22 mouse cellular contexts compared by ENCODE assay signal in genomic region chr3:56157864-56158263, GRCm38 (mm10). TPM values are rescaled to one million over a fixed set of nuclear protein-coding genes. Genes with fewer than 3 reads are reported as not detected.
DNase-seq lines count a peak whose midpoint lies in the region; ATAC-seq lines count a peak whose summit lies in the region.
"Had no signal": no experiment of that assay in that cellular context is flagged by ENCODE, and none has a peak within 500 bp of the region (broad histone marks: within the 10 kb centered on the region; RNA-seq: fewer than 3 reads in every experiment).

No protein-coding gene starts in this region.

- H3K4me2 ChIP-seq in hindbrain, embryonic 13.5 days = no peak overlapping the region
- no peak overlapping the region for H3K4me2 ChIP-seq in hindbrain, embryonic 12.5 days (replicated peaks)
- no peak overlapping the region for H3K4me2 ChIP-seq in midbrain, embryonic 15.5 days
- H3K4me2 ChIP-seq in midbrain, embryonic 11.5 days = no peak overlapping the region
- H3K4me2 ChIP-seq in neural tube, embryonic 15.5 days = no peak overlapping the region
- H3K4me2 ChIP-seq: embryonic facial prominence, embryonic 13.5 days; forebrain, embryonic 13.5 days; heart, embryonic 11.5 days; hindbrain, embryonic 15.5 days; intestine, embryonic 15.5 days had no signal

- DNase-seq in midbrain, embryonic 11.5 days (ENCODE audit: low spot score, missing footprints) = no peak
- DNase-seq in embryonic facial prominence, embryonic 10.5 days (ENCODE audit: low spot score) = no peak
- DNase-seq: adrenal gland, adult 2 months; adrenal gland, postnatal 14 days; cerebellum, adult 11 months; cerebellum, adult 2 months; cerebellum, adult 9-11 months; cerebellum, postnatal 25 days; forebrain, postnatal 0 days; gastrocnemius, postnatal 14 days; heart, adult 11 months had no signal

- 100% methylated on average over 2 of the region's 2 CpGs for WGBS in hindbrain, embryonic 13.5 days
- WGBS in hindbrain, embryonic 12.5 days = 96% methylated on average over 2 of the region's 2 CpGs
- 92% methylated on average over 2 of the region's 2 CpGs for WGBS in midbrain, embryonic 15.5 days
- 95% methylated on average over 2 of the region's 2 CpGs for WGBS in midbrain, embryonic 11.5 days
- 85% methylated on average over 2 of the region's 2 CpGs for WGBS in embryonic facial prominence, embryonic 10.5 days
- WGBS in neural tube, embryonic 15.5 days = 96% methylated on average over 2 of the region's 2 CpGs

- no peaks in the 10 kb centered on the region for H3K9me3 ChIP-seq in hindbrain, embryonic 13.5 days
- H3K9me3 ChIP-seq in hindbrain, embryonic 12.5 days (replicated peaks) = no peaks in the 10 kb centered on the region
- H3K9me3 ChIP-seq in midbrain, embryonic 15.5 days = no peaks in the 10 kb centered on the region
- no peaks in the 10 kb centered on the region for H3K9me3 ChIP-seq in midbrain, embryonic 11.5 days (ENCODE audit: control insufficient read depth, low read length)
- H3K9me3 ChIP-seq in embryonic facial prominence, embryonic 10.5 days = no peaks in the 10 kb centered on the region
- H3K9me3 ChIP-seq in neural tube, embryonic 15.5 days (replicated peaks) = no peaks in the 10 kb centered on the region
- H3K9me3 ChIP-seq: forebrain, embryonic 13.5 days; hindbrain, embryonic 15.5 days; intestine, embryonic 15.5 days had no signal

- H3K36me3 ChIP-seq in hindbrain, embryonic 13.5 days = no peaks in the 10 kb centered on the region
- H3K36me3 ChIP-seq in hindbrain, embryonic 12.5 days = no peaks in the 10 kb centered on the region
- no peaks in the 10 kb centered on the region for H3K36me3 ChIP-seq in midbrain, embryonic 15.5 days (replicated peaks)
- 0 out of 2 replicates have a peak, but pooled peaks cover 2% of the 10 kb centered on the region for H3K36me3 ChIP-seq in midbrain, embryonic 11.5 days (ENCODE audit: control insufficient read depth, insufficient read depth, low read length)
- peaks cover 5% of the 10 kb centered on the region; the same call in 1 of the 2 replicates for H3K36me3 ChIP-seq in embryonic facial prominence, embryonic 10.5 days (replicated peaks)
- no peaks in the 10 kb centered on the region for H3K36me3 ChIP-seq in neural tube, embryonic 15.5 days
- H3K36me3 ChIP-seq: embryonic facial prominence, embryonic 13.5 days; hindbrain, embryonic 15.5 days; intestine, embryonic 15.5 days had no signal

- H3K9ac ChIP-seq in hindbrain, embryonic 13.5 days = no peak overlapping the region
- H3K9ac ChIP-seq in hindbrain, embryonic 12.5 days = no peak overlapping the region
- H3K9ac ChIP-seq in midbrain, embryonic 15.5 days = no peak overlapping the region
- no peak overlapping the region for H3K9ac ChIP-seq in midbrain, embryonic 11.5 days (ENCODE audit: low read length)
- no peak overlapping the region for H3K9ac ChIP-seq in neural tube, embryonic 15.5 days (replicated peaks)
- H3K9ac ChIP-seq: embryonic facial prominence, embryonic 13.5 days; forebrain, embryonic 13.5 days; forebrain, postnatal 0 days; hindbrain, embryonic 15.5 days; intestine, embryonic 15.5 days had no signal

- no peak overlapping the region for H3K27ac ChIP-seq in hindbrain, embryonic 13.5 days
- H3K27ac ChIP-seq in hindbrain, embryonic 12.5 days = no peak overlapping the region
- no peak overlapping the region for H3K27ac ChIP-seq in midbrain, embryonic 15.5 days
- no peak overlapping the region for H3K27ac ChIP-seq in midbrain, embryonic 11.5 days (ENCODE audit: low read depth, low read length)
- H3K27ac ChIP-seq in embryonic facial prominence, embryonic 10.5 days (replicated peaks) = 0 out of 2 replicates have a peak overlapping the region, but pooled peaks have one; percentile 21
- no peak overlapping the region for H3K27ac ChIP-seq in neural tube, embryonic 15.5 days (replicated peaks)
- H3K27ac ChIP-seq: embryonic facial prominence, embryonic 13.5 days; forebrain, embryonic 13.5 days; hindbrain, embryonic 15.5 days; intestine, embryonic 15.5 days had no signal

- ATAC-seq in hindbrain, embryonic 13.5 days (ENCODE audit: low FRiP score) = peak; percentile 68
- no peak for ATAC-seq in hindbrain, embryonic 12.5 days (ENCODE audit: low FRiP score)
- ATAC-seq in midbrain, embryonic 15.5 days (replicated peaks) = peak; percentile 39; the same call in 1 of the 2 replicates
- no peak for ATAC-seq in midbrain, embryonic 11.5 days (ENCODE audit: low FRiP score)
- 0 out of 2 replicates have a peak, but pooled peaks have one; percentile 55 for ATAC-seq in neural tube, embryonic 15.5 days (ENCODE audit: low FRiP score)
- ATAC-seq: CD4-positive, CD25-positive, alpha-beta regulatory T cell, adult 4 months; forebrain, embryonic 13.5 days; forebrain, postnatal 0 days; intestine, embryonic 15.5 days had no signal

- no peaks in the 10 kb centered on the region for H3K27me3 ChIP-seq in hindbrain, embryonic 13.5 days
- no peaks in the 10 kb centered on the region for H3K27me3 ChIP-seq in hindbrain, embryonic 12.5 days
- H3K27me3 ChIP-seq in midbrain, embryonic 15.5 days (replicated peaks) = no peaks in the 10 kb centered on the region
- no peaks in the 10 kb centered on the region for H3K27me3 ChIP-seq in midbrain, embryonic 11.5 days (ENCODE audit: control insufficient read depth, insufficient read depth, low read length)
- no peaks in the 10 kb centered on the region for H3K27me3 ChIP-seq in embryonic facial prominence, embryonic 10.5 days (replicated peaks; ENCODE audit: low read depth, poor library complexity, severe bottlenecking)
- H3K27me3 ChIP-seq in neural tube, embryonic 15.5 days (replicated peaks) = no peaks in the 10 kb centered on the region
- H3K27me3 ChIP-seq: embryonic facial prominence, embryonic 13.5 days; forebrain, embryonic 13.5 days; hindbrain, embryonic 15.5 days; intestine, embryonic 15.5 days had no signal

- H3K4me3 ChIP-seq in hindbrain, embryonic 13.5 days = no peak overlapping the region
- no peak overlapping the region for H3K4me3 ChIP-seq in hindbrain, embryonic 12.5 days
- H3K4me3 ChIP-seq in midbrain, embryonic 15.5 days = no peak overlapping the region
- no peak overlapping the region for H3K4me3 ChIP-seq in midbrain, embryonic 11.5 days (ENCODE audit: low read depth, low read length)
- no peak overlapping the region for H3K4me3 ChIP-seq in embryonic facial prominence, embryonic 10.5 days
- H3K4me3 ChIP-seq in neural tube, embryonic 15.5 days (replicated peaks) = no peak overlapping the region
- H3K4me3 ChIP-seq: embryonic facial prominence, embryonic 13.5 days; erythroblast, embryonic 14.5 days; forebrain, embryonic 13.5 days; hindbrain, embryonic 15.5 days; intestine, embryonic 15.5 days had no signal

- H3K4me1 ChIP-seq in hindbrain, embryonic 13.5 days (replicated peaks) = no peaks in the 10 kb centered on the region
- no peaks in the 10 kb centered on the region for H3K4me1 ChIP-seq in hindbrain, embryonic 12.5 days
- no peaks in the 10 kb centered on the region for H3K4me1 ChIP-seq in midbrain, embryonic 15.5 days
- no peaks in the 10 kb centered on the region for H3K4me1 ChIP-seq in midbrain, embryonic 11.5 days (ENCODE audit: control insufficient read depth, insufficient read depth, low read length)
- H3K4me1 ChIP-seq in embryonic facial prominence, embryonic 10.5 days = no peaks in the 10 kb centered on the region
- peaks cover 4% of the 10 kb centered on the region; the same call in 1 of the 2 replicates for H3K4me1 ChIP-seq in neural tube, embryonic 15.5 days
- H3K4me1 ChIP-seq: embryonic facial prominence, embryonic 13.5 days; forebrain, embryonic 13.5 days; hindbrain, embryonic 15.5 days; intestine, embryonic 15.5 days had no signal

RNA-seq across cellular contexts. Expression of gene Nbea, which starts 25.6 kb away (rescaled TPM):
- polyA plus RNA-seq in hindbrain, embryonic 13.5 days (2015; fragmentation: Nextera tagmentation; extraction: Ambion mirVana) = 55.9 and 56.9 TPM in 2 replicates
- 32.7 and 33.9 TPM in 2 replicates for polyA plus RNA-seq in hindbrain, embryonic 12.5 days (2016; fragmentation: Nextera tagmentation; extraction: Ambion mirVana)
- polyA plus RNA-seq in midbrain, embryonic 15.5 days (2015; fragmentation: Nextera tagmentation; extraction: Ambion mirVana) = 61.0 and 62.3 TPM in 2 replicates
- polyA plus RNA-seq in midbrain, embryonic 11.5 days (2014; fragmentation: Nextera tagmentation; extraction: Ambion mirVana) = 25.7 and 27.2 TPM in 2 replicates
- polyA plus RNA-seq in embryonic facial prominence, embryonic 10.5 days (2016; fragmentation: Nextera tagmentation; extraction: Ambion mirVana) = 13.5 and 17.1 TPM in 2 replicates
- 49.5 and 55.4 TPM in 2 replicates for polyA plus RNA-seq in neural tube, embryonic 15.5 days (2015; fragmentation: Nextera tagmentation; extraction: Ambion mirVana)
- polyA plus RNA-seq: erythroblast, embryonic 14.5 days had no signal

Comparison
In these comparisons a context has a peak if more than half of its experiments do, and no peak if none do; other contexts are left out.
1. ATAC-seq: peak in hindbrain, embryonic 13.5 days (single experiment), midbrain, embryonic 15.5 days (single experiment) and neural tube, embryonic 15.5 days (single experiment); none in hindbrain, embryonic 12.5 days (single experiment) and midbrain, embryonic 11.5 days (single experiment).